Mouse (Mus musculus): ENCODE results near the gene Dpy19l3. TPM values are rescaled to one million over a fixed set of nuclear protein-coding genes. Genes with fewer than 3 reads are reported as not detected.

The Dpy19l3 gene
- polyA plus RNA-seq, 1 experiment from 2014 or later: 15.9 TPM

DNA sequence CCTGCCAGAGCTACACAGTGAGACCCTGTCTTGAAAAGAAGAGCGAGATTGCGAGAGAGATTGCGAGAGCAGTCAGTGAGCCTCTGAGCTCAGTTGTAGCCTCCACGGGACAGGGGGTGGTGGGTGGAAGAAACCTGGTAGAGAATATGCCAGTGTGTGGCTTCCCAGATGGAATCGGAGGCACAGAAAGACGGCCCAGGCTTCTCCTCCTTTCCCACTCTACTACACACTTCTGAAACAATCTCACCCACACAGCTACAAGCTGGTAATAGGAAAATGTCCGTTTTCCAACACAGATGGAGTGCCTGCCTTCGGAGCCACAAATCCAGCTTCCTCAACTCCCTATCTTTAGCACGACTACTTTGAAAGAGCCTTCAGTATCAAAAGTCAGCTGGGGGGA lies 9.5 kb downstream of the Dpy19l3 start:
- Histone ChIP-seq H3K4me2 (no peak overlapping the region), H3K27me3 (ENCODE audit: control insufficient read depth, insufficient read depth, low read length) (no peaks in the 10 kb centered on the region), H3K9ac (ENCODE audit: low read depth, low read length) (no peak overlapping the region), H3K9me3 (replicated peaks; ENCODE audit: control insufficient read depth, low read length) (no peaks in the 10 kb centered on the region), H3K27ac (ENCODE audit: low read depth, low read length) (no peak overlapping the region), H3K4me3 (ENCODE audit: low read depth, low read length) (no peak overlapping the region), H3K36me3 (ENCODE audit: control insufficient read depth, insufficient read depth, low read length) (peaks cover 18% of the 10 kb centered on the region), H3K4me1 (ENCODE audit: control insufficient read depth, insufficient read depth, low read length) (no peaks in the 10 kb centered on the region)
- WGBS (ENCODE audit: insufficient replicate concordance): 81% methylated on average over 9 of the region's 9 CpGs
- no peak for ATAC-seq (replicated peaks; ENCODE audit: insufficient number of reproducible peaks, low FRiP score, low TSS enrichment)

DNA sequence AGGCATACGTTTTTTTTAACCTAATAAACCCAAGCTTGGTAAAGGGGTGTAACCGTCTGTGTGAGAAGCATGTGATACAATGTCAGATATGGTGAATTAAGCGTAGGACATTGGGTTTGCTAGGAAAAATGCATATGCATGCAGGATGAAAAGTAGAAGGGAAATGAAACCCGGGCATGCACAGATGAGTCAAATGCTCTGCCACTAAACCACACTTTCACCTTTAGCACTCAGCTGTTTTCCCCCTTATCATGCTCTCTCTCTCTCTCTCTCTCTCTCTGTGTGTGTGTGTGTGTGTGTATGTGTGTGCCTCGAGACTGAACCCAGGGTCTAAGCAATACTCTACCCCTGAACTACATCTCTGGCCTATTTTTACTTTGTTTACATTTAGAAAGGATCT lies 11.9 kb downstream of the Dpy19l3 start:
- Histone ChIP-seq H3K27me3 (ENCODE audit: control insufficient read depth, insufficient read depth, low read length) (no peaks in the 10 kb centered on the region), H3K27ac (ENCODE audit: low read depth, low read length) (no peak overlapping the region), H3K4me3 (ENCODE audit: low read depth, low read length) (no peak overlapping the region), H3K9ac (ENCODE audit: low read depth, low read length) (no peak overlapping the region), H3K9me3 (replicated peaks; ENCODE audit: control insufficient read depth, low read length) (peaks cover 2% of the 10 kb centered on the region; the same call in 1 of the 2 replicates), H3K36me3 (ENCODE audit: control insufficient read depth, insufficient read depth, low read length) (peaks cover 7% of the 10 kb centered on the region; the same call in 1 of the 2 replicates), H3K4me2 (no peak overlapping the region), H3K4me1 (ENCODE audit: control insufficient read depth, insufficient read depth, low read length) (no peaks in the 10 kb centered on the region)
- 70% methylated on average over 5 of the region's 5 CpGs for WGBS (ENCODE audit: insufficient replicate concordance)
- no peak for ATAC-seq (replicated peaks; ENCODE audit: insufficient number of reproducible peaks, low FRiP score, low TSS enrichment)

DNA sequence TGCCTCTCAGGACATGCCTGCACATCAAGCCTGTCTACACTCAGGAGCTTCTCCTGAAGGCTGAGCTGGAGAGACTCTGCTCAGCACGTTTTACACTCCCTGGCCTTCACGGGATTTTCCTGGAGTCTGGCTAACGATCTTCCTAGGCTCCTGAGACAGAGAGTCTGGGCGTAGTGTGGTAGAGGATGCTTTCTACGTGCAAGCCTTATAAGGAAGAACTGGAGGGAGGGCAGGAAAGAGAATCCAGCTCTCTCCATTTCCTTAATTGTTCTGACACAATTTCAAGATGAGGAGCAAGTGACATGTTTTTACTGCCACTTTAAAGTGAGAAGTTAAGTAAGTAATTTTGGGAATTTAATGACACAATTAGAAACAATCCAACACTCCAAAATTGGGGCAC lies 12.4 kb downstream of the Dpy19l3 start:
- Histone ChIP-seq H3K36me3 (ENCODE audit: control insufficient read depth, insufficient read depth, low read length) (0 out of 2 replicates have a peak, but pooled peaks cover 3% of the 10 kb centered on the region), H3K4me1 (ENCODE audit: control insufficient read depth, insufficient read depth, low read length) (no peaks in the 10 kb centered on the region)
- no peak for ATAC-seq (replicated peaks; ENCODE audit: insufficient number of reproducible peaks, low FRiP score, low TSS enrichment)

DNA sequence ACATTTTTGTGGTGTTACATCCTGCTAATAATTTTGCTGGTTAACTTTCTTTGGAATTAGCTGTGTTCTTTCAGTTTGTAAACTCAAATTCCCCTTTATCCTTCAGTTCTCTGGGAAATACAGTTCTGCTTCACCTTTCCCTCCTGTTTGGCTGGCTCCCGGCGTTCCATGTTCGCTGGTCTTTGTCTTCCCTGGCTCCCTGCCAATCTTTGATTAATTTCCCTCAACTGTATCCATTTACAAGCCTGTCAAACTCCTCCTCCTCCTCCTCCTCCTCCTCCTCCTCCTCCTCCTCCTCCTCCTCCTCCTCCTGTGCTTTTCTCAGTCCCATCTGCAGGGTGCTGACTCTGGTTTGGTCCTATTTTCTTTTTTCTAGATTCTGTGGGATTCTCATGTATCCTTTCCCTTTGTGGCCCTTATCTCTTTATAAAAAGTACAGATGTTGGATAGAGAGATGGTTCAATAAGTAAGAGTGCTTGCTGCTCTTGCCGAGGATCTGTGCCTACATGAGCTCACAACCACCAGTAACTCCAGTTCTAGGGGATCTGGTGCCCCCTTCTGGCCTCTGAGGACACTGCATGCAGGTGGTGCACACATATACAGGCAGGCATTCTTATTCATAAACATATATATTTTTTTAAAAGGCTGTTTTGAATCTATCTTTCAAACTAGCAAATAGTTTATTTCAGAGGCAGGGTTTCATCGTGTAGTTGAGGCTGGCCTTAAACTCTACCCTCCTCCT lies 13.6 kb downstream of the Dpy19l3 start:
- 0 out of 2 replicates have a peak, but pooled peaks cover 2% of the 10 kb centered on the region for H3K36me3 ChIP-seq (ENCODE audit: control insufficient read depth, insufficient read depth, low read length)

More for the DNA sequence above, 12.4 kb downstream of the Dpy19l3 start:
- no peak overlapping the region for H3K4me3 ChIP-seq (ENCODE audit: low read depth, low read length)
- peaks cover 2% of the 10 kb centered on the region; the same call in 1 of the 2 replicates for H3K9me3 ChIP-seq (replicated peaks; ENCODE audit: control insufficient read depth, low read length)
- H3K9ac ChIP-seq (ENCODE audit: low read depth, low read length): no peak overlapping the region
- H3K27ac ChIP-seq (ENCODE audit: low read depth, low read length): no peak overlapping the region
- WGBS (ENCODE audit: insufficient replicate concordance): 60% methylated on average over 5 of the region's 5 CpGs
- H3K27me3 ChIP-seq (ENCODE audit: control insufficient read depth, insufficient read depth, low read length): no peaks in the 10 kb centered on the region
- H3K4me2 ChIP-seq: no peak overlapping the region

DNA sequence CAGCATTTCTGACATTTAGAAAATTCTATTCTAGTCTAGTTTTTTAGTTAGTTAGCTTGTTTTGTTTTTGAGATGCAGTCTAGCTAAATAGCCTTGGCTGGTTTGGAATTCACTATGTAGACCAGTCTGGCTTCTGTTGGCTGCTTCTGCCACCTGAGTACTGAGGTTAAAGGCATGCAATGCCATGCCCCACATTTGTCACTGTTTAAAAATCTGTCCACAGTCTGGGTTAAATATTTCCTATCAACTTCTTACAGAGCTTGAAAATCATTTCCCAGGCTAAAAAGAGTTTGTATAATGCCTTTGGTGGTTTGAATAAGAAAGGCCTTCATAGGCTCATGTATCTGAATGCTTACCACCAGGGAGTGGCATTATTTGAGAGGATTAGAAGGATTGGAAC lies 15.4 kb downstream of the Dpy19l3 start:
- Histone ChIP-seq H3K4me2 (no peak overlapping the region), H3K4me3 (ENCODE audit: low read depth, low read length) (no peak overlapping the region), H3K36me3 (ENCODE audit: control insufficient read depth, insufficient read depth, low read length) (0 out of 2 replicates have a peak, but pooled peaks cover 2% of the 10 kb centered on the region), H3K9ac (ENCODE audit: low read depth, low read length) (no peak overlapping the region), H3K27ac (ENCODE audit: low read depth, low read length) (no peak overlapping the region), H3K4me1 (ENCODE audit: control insufficient read depth, insufficient read depth, low read length) (no peaks in the 10 kb centered on the region), H3K9me3 (replicated peaks; ENCODE audit: control insufficient read depth, low read length) (peaks cover 2% of the 10 kb centered on the region; the same call in 1 of the 2 replicates), H3K27me3 (ENCODE audit: control insufficient read depth, insufficient read depth, low read length) (no peaks in the 10 kb centered on the region)
- ATAC-seq (replicated peaks; ENCODE audit: insufficient number of reproducible peaks, low FRiP score, low TSS enrichment): no peak

More for the DNA sequence above, 13.6 kb downstream of the Dpy19l3 start:
- WGBS (ENCODE audit: insufficient replicate concordance): 81% methylated on average over 5 of the region's 5 CpGs
- H3K9ac ChIP-seq (ENCODE audit: low read depth, low read length): no peak overlapping the region
- no peak overlapping the region for H3K4me3 ChIP-seq (ENCODE audit: low read depth, low read length)
- peaks cover 2% of the 10 kb centered on the region; the same call in 1 of the 2 replicates for H3K9me3 ChIP-seq (replicated peaks; ENCODE audit: control insufficient read depth, low read length)
- no peaks in the 10 kb centered on the region for H3K4me1 ChIP-seq (ENCODE audit: control insufficient read depth, insufficient read depth, low read length)
- no peaks in the 10 kb centered on the region for H3K27me3 ChIP-seq (ENCODE audit: control insufficient read depth, insufficient read depth, low read length)
- no peak overlapping the region for H3K27ac ChIP-seq (ENCODE audit: low read depth, low read length)
- ATAC-seq (replicated peaks; ENCODE audit: insufficient number of reproducible peaks, low FRiP score, low TSS enrichment): no peak
- no peak overlapping the region for H3K4me2 ChIP-seq

DNA sequence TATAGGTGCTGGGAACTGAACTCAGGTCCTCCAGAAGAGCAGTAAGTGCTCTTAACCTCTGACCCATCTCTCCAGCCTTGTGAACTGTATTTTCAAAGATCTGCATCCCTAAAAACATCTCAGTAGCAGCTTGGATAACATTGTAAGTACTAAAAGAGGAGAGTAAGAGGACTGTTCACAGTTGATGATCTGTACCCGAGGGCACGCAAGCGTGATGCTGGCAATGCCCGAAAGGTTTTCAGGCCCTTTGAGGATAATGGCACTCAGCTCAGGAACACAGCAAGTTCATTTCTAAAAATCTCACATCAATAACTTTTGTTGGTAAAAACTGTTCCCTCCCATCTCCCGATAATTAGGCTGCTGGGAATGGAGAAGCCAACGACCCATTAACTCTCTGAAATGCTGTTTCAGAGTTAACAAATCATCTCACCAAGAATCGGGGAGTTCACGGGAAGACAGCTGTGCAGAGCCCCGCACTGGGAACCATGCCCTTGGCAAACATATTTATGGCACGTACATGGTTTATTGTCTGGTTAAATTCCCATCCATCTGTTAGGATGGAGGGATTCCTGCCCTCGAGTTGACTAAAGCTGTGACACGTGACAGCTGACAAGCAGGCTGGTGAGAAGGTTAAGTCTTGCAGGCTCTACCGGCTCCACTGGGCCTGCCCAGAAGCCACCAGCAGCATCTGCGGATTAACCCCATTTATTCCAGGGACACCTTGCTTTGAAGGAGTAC lies 20.8 kb downstream of the Dpy19l3 start:
- WGBS (ENCODE audit: insufficient replicate concordance): 80% methylated on average over 14 of the region's 14 CpGs
- no peak overlapping the region for H3K27ac ChIP-seq (ENCODE audit: low read depth, low read length)
- no peaks in the 10 kb centered on the region; the same call in 1 of the 2 replicates for H3K4me1 ChIP-seq (ENCODE audit: control insufficient read depth, insufficient read depth, low read length)
- no peaks in the 10 kb centered on the region for H3K27me3 ChIP-seq (ENCODE audit: control insufficient read depth, insufficient read depth, low read length)
- H3K4me3 ChIP-seq (ENCODE audit: low read depth, low read length): no peak overlapping the region
- no peak overlapping the region for H3K4me2 ChIP-seq
- peaks cover 2% of the 10 kb centered on the region; the same call in 1 of the 2 replicates for H3K9me3 ChIP-seq (replicated peaks; ENCODE audit: control insufficient read depth, low read length)
- ATAC-seq (replicated peaks; ENCODE audit: insufficient number of reproducible peaks, low FRiP score, low TSS enrichment): no peak
- H3K9ac ChIP-seq (ENCODE audit: low read depth, low read length): no peak overlapping the region
- H3K36me3 ChIP-seq (ENCODE audit: control insufficient read depth, insufficient read depth, low read length): peaks cover 5% of the 10 kb centered on the region; the same call in 1 of the 2 replicates

DNA sequence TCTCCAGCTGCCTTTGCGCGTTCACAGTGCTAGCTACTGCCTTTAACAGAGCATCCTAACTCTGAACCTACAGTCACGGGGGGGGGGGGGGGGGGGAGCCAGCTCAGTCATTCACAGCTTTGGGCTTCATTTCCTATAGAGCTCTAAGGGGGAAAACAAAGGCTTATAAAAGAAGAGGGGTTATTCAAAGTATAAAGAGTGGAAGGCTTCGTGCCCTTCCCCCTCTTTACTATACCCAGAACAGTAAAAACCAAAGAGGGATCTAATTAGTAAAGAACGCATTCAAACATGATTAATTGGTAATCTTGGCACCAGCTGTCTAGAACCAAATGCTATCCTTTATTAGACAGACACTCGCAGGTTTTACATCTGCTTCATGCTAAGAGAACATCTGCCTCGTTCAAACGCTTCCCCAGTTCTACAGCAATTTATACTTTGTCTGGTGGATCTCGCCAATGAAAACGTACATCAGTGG lies 21.6 kb downstream of the Dpy19l3 start:
- H3K9ac ChIP-seq (ENCODE audit: low read depth, low read length): no peak overlapping the region
- no peak overlapping the region for H3K4me2 ChIP-seq
- H3K36me3 ChIP-seq (ENCODE audit: control insufficient read depth, insufficient read depth, low read length): peaks cover 7% of the 10 kb centered on the region; the same call in 1 of the 2 replicates
- WGBS (ENCODE audit: insufficient replicate concordance): 88% methylated on average over 10 of the region's 10 CpGs
- no peaks in the 10 kb centered on the region for H3K27me3 ChIP-seq (ENCODE audit: control insufficient read depth, insufficient read depth, low read length)
- H3K9me3 ChIP-seq (replicated peaks; ENCODE audit: control insufficient read depth, low read length): peaks cover 2% of the 10 kb centered on the region; the same call in 1 of the 2 replicates
- no peak overlapping the region for H3K27ac ChIP-seq (ENCODE audit: low read depth, low read length)
- no peak overlapping the region for H3K4me3 ChIP-seq (ENCODE audit: low read depth, low read length)
- no peak for ATAC-seq (replicated peaks; ENCODE audit: insufficient number of reproducible peaks, low FRiP score, low TSS enrichment)
- H3K4me1 ChIP-seq (ENCODE audit: control insufficient read depth, insufficient read depth, low read length): no peaks in the 10 kb centered on the region; the same call in 1 of the 2 replicates

DNA sequence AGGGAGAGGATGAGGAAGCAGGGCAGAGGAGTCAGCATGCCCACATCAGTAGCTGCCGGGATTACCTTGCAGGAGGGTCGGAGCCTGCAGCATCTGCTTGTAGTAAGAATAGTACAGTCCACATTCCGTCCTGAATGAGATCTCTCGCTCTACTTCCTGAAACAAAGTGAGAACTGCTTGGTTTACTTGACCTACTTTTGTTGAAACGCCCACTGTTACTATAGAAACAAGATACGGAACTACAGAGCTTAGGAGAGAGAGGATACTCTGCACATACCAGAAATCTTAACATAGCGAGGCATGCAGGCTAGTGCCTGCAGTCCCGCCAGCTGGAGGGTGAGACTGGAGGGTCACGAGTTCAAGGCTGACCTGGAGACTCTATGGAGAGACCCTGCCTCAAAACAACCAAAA lies 24.6 kb downstream of the Dpy19l3 start:
- no peaks in the 10 kb centered on the region for H3K9me3 ChIP-seq (replicated peaks; ENCODE audit: control insufficient read depth, low read length)
- no peak overlapping the region for H3K4me3 ChIP-seq (ENCODE audit: low read depth, low read length)
- H3K4me1 ChIP-seq (ENCODE audit: control insufficient read depth, insufficient read depth, low read length): no peaks in the 10 kb centered on the region; the same call in 1 of the 2 replicates
- H3K9ac ChIP-seq (ENCODE audit: low read depth, low read length): no peak overlapping the region
- no peaks in the 10 kb centered on the region for H3K27me3 ChIP-seq (ENCODE audit: control insufficient read depth, insufficient read depth, low read length)
- no peak for ATAC-seq (replicated peaks; ENCODE audit: insufficient number of reproducible peaks, low FRiP score, low TSS enrichment)
- H3K36me3 ChIP-seq (ENCODE audit: control insufficient read depth, insufficient read depth, low read length): peaks cover 10% of the 10 kb centered on the region; the same call in 1 of the 2 replicates
- no peak overlapping the region for H3K4me2 ChIP-seq
- no peak overlapping the region for H3K27ac ChIP-seq (ENCODE audit: low read depth, low read length)
- WGBS (ENCODE audit: insufficient replicate concordance): 68% methylated on average over 9 of the region's 9 CpGs

Measured in heart, embryonic 11.5 days (tissue).